Mouse (Mus musculus) right cerebral cortex, postnatal 14 days (tissue): ENCODE measurements at regions not wholly inside any gene's neighbourhood (a gene's known extent, or its start where the extent isn't known, plus 50 kb on each side); places are given as distances from the start of the nearest gene placed in this dataset.

ENCODE experiments used
- DNase-seq: peaks from one replicate; pipeline ENCODE4 v3.0.0; 2022

- DNase-seq = no peak
These were observed 124.9 kb upstream of the Tnr start for GRCm38 (mm10) chr1:159398643-159399042.

GRCm38 (mm10) chr1:159406317-159406716, 117.3 kb upstream of the Tnr start:
- DNase-seq = no peak

GRCm38 (mm10) chr1:159406781-159407180, 116.8 kb upstream of the Tnr start:
- no peak for DNase-seq

- DNase-seq = peak; percentile 22
These were observed 110.2 kb upstream of the Tnr start for GRCm38 (mm10) chr1:159413374-159413773.

GRCm38 (mm10) chr1:159415656-159416055, 107.9 kb upstream of the Tnr start:
- DNase-seq = no peak

GRCm38 (mm10) chr1:159417176-159417575, 106.4 kb upstream of the Tnr start:
- peak; percentile 21 for DNase-seq

GRCm38 (mm10) chr1:159419301-159419965, 104.1 kb upstream of the Tnr start:
- no peak for DNase-seq

- no peak for DNase-seq
These were observed 103.4 kb upstream of the Tnr start for GRCm38 (mm10) chr1:159420189-159420588.

- DNase-seq = no peak
These were observed 99.9 kb upstream of the Tnr start for GRCm38 (mm10) chr1:159423694-159424093.

- DNase-seq = no peak
These were observed 93.6 kb upstream of the Tnr start for GRCm38 (mm10) chr1:159429926-159430325.

- no peak for DNase-seq
These were observed 90.0 kb upstream of the Tnr start for GRCm38 (mm10) chr1:159433521-159433920.

- no peak for DNase-seq
These were observed 82.8 kb upstream of the Tnr start for GRCm38 (mm10) chr1:159440770-159441169.

GRCm38 (mm10) chr1:159444093-159444492, 79.5 kb upstream of the Tnr start:
- DNase-seq = no peak

- no peak for DNase-seq
These were observed 78.1 kb upstream of the Tnr start for GRCm38 (mm10) chr1:159445465-159445864.

- no peak for DNase-seq
These were observed 72.1 kb upstream of the Tnr start for GRCm38 (mm10) chr1:159451462-159451861.

GRCm38 (mm10) chr1:159460876-159461275, 62.7 kb upstream of the Tnr start:
- no peak for DNase-seq

- DNase-seq = no peak
These were observed 52.6 kb upstream of the Tnr start for GRCm38 (mm10) chr1:159470941-159471340.
